Mouse (Mus musculus): ENCODE measurements around the gene Tra2a. TPM values are rescaled to one million over a fixed set of nuclear protein-coding genes. Genes with fewer than 3 reads are reported as not detected.

Tra2a gene
- polyA plus RNA-seq, 1 experiment from 2014 or later = 58.0 TPM

- H3K4me2 ChIP-seq (ENCODE audit: low read length) = no peak overlapping the region
- ATAC-seq (ENCODE audit: low FRiP score, low TSS enrichment) (no peak), DNase-seq (no peak)
Measured at GRCm38 (mm10) chr6:49225728-49226123, 38.1 kb downstream of the Tra2a start.

GRCm38 (mm10) chr6:49224923-49225727 is 38.7 kb downstream of the Tra2a start:
- Histone ChIP-seq H3K27me3 (ENCODE audit: control insufficient read depth, insufficient read depth, low read length) (no peaks in the 10 kb centered on the region), H3K36me3 (ENCODE audit: control insufficient read depth, insufficient read depth, low read length) (no peaks in the 10 kb centered on the region), H3K4me1 (ENCODE audit: control insufficient read depth, insufficient read depth, low read length) (no peaks in the 10 kb centered on the region), H3K9me3 (ENCODE audit: control insufficient read depth, low read length) (no peaks in the 10 kb centered on the region), H3K27ac (replicated peaks; ENCODE audit: low read depth, low read length) (no peak overlapping the region), H3K9ac (replicated peaks; ENCODE audit: low read length) (no peak overlapping the region), H3K4me2 (ENCODE audit: low read length) (no peak overlapping the region), H3K4me3 (replicated peaks; ENCODE audit: low read depth, low read length) (no peak overlapping the region)
- ATAC-seq (ENCODE audit: low FRiP score, low TSS enrichment) = no peak
- no peak for DNase-seq
- WGBS = 77% methylated on average over 11 of the region's 11 CpGs

More at GRCm38 (mm10) chr6:49225728-49226123, 38.1 kb downstream of the Tra2a start:
- H3K36me3 ChIP-seq (ENCODE audit: control insufficient read depth, insufficient read depth, low read length) = no peaks in the 10 kb centered on the region
- no peak overlapping the region for H3K4me3 ChIP-seq (replicated peaks; ENCODE audit: low read depth, low read length)
- no peak overlapping the region for H3K27ac ChIP-seq (replicated peaks; ENCODE audit: low read depth, low read length)
- no peak overlapping the region for H3K9ac ChIP-seq (replicated peaks; ENCODE audit: low read length)
- no peaks in the 10 kb centered on the region for H3K9me3 ChIP-seq (ENCODE audit: control insufficient read depth, low read length)
- H3K27me3 ChIP-seq (ENCODE audit: control insufficient read depth, insufficient read depth, low read length) = no peaks in the 10 kb centered on the region
- H3K4me1 ChIP-seq (ENCODE audit: control insufficient read depth, insufficient read depth, low read length) = no peaks in the 10 kb centered on the region
- 92% methylated on average over 3 of the region's 3 CpGs for WGBS

- WGBS = 2% methylated on average over 7 of the region's 7 CpGs
- Histone ChIP-seq H3K27ac (replicated peaks; ENCODE audit: low read depth, low read length) (no peak overlapping the region), H3K9me3 (ENCODE audit: control insufficient read depth, low read length) (no peaks in the 10 kb centered on the region), H3K4me1 (ENCODE audit: control insufficient read depth, insufficient read depth, low read length) (peaks cover 3% of the 10 kb centered on the region; the same call in 1 of the 2 replicates), H3K4me2 (ENCODE audit: low read length) (no peak overlapping the region), H3K4me3 (replicated peaks; ENCODE audit: low read depth, low read length) (no peak overlapping the region), H3K36me3 (ENCODE audit: control insufficient read depth, insufficient read depth, low read length) (no peaks in the 10 kb centered on the region), H3K27me3 (ENCODE audit: control insufficient read depth, insufficient read depth, low read length) (no peaks in the 10 kb centered on the region), H3K9ac (replicated peaks; ENCODE audit: low read length) (no peak overlapping the region)
- DNase-seq = no peak
- no peak for ATAC-seq (ENCODE audit: low FRiP score, low TSS enrichment)
Measured at GRCm38 (mm10) chr6:49221906-49222305, 41.9 kb downstream of the Tra2a start.

- no peak overlapping the region for H3K4me3 ChIP-seq (replicated peaks; ENCODE audit: low read depth, low read length)
- no peak overlapping the region for H3K27ac ChIP-seq (replicated peaks; ENCODE audit: low read depth, low read length)
- WGBS = 2% methylated on average over 16 of the region's 16 CpGs
- no peak for ATAC-seq (ENCODE audit: low FRiP score, low TSS enrichment)
- H3K4me1 ChIP-seq (ENCODE audit: control insufficient read depth, insufficient read depth, low read length) = peaks cover 3% of the 10 kb centered on the region; the same call in 1 of the 2 replicates
- peak overlapping the region; percentile 35 for H3K4me2 ChIP-seq (ENCODE audit: low read length)
- H3K36me3 ChIP-seq (ENCODE audit: control insufficient read depth, insufficient read depth, low read length) = no peaks in the 10 kb centered on the region
- no peak for DNase-seq
- H3K9me3 ChIP-seq (ENCODE audit: control insufficient read depth, low read length) = no peaks in the 10 kb centered on the region
- H3K9ac ChIP-seq (replicated peaks; ENCODE audit: low read length) = no peak overlapping the region
- H3K27me3 ChIP-seq (ENCODE audit: control insufficient read depth, insufficient read depth, low read length) = no peaks in the 10 kb centered on the region
Measured at GRCm38 (mm10) chr6:49219920-49220604, 43.8 kb downstream of the Tra2a start.

GRCm38 (mm10) chr6:49219001-49219560 is 44.8 kb downstream of the Tra2a start:
- Histone ChIP-seq H3K4me3 (replicated peaks; ENCODE audit: low read depth, low read length) (no peak overlapping the region), H3K9ac (replicated peaks; ENCODE audit: low read length) (no peak overlapping the region), H3K27me3 (ENCODE audit: control insufficient read depth, insufficient read depth, low read length) (no peaks in the 10 kb centered on the region), H3K9me3 (ENCODE audit: control insufficient read depth, low read length) (no peaks in the 10 kb centered on the region), H3K36me3 (ENCODE audit: control insufficient read depth, insufficient read depth, low read length) (no peaks in the 10 kb centered on the region), H3K4me1 (ENCODE audit: control insufficient read depth, insufficient read depth, low read length) (peaks cover 3% of the 10 kb centered on the region; the same call in 1 of the 2 replicates), H3K27ac (replicated peaks; ENCODE audit: low read depth, low read length) (no peak overlapping the region), H3K4me2 (ENCODE audit: low read length) (no peak overlapping the region)
- WGBS = 8% methylated on average over 4 of the region's 4 CpGs
- ATAC-seq (ENCODE audit: low FRiP score, low TSS enrichment) (no peak), DNase-seq (no peak)

- H3K27me3 ChIP-seq (ENCODE audit: control insufficient read depth, insufficient read depth, low read length) = no peaks in the 10 kb centered on the region
- DNase-seq (peak; percentile 47), ATAC-seq (ENCODE audit: low FRiP score, low TSS enrichment) (no peak)
- peak overlapping the region; percentile 79 for H3K4me2 ChIP-seq (ENCODE audit: low read length)
- H3K4me3 ChIP-seq (replicated peaks; ENCODE audit: low read depth, low read length) = peak overlapping the region; percentile 55
- no peak overlapping the region for H3K9ac ChIP-seq (replicated peaks; ENCODE audit: low read length)
- under 1% methylated on average over 31 of the region's 31 CpGs for WGBS
- H3K27ac ChIP-seq (replicated peaks; ENCODE audit: low read depth, low read length) = no peak overlapping the region
- H3K9me3 ChIP-seq (ENCODE audit: control insufficient read depth, low read length) = no peaks in the 10 kb centered on the region
- no peaks in the 10 kb centered on the region for H3K36me3 ChIP-seq (ENCODE audit: control insufficient read depth, insufficient read depth, low read length)
- H3K4me1 ChIP-seq (ENCODE audit: control insufficient read depth, insufficient read depth, low read length) = peaks cover 3% of the 10 kb centered on the region; the same call in 1 of the 2 replicates
Measured at GRCm38 (mm10) chr6:49218275-49218802, 45.5 kb downstream of the Tra2a start.

- Histone ChIP-seq H3K4me1 (ENCODE audit: control insufficient read depth, insufficient read depth, low read length) (peaks cover 6% of the 10 kb centered on the region), H3K36me3 (ENCODE audit: control insufficient read depth, insufficient read depth, low read length) (no peaks in the 10 kb centered on the region), H3K27ac (replicated peaks; ENCODE audit: low read depth, low read length) (peak overlapping the region; percentile 87), H3K4me2 (ENCODE audit: low read length) (peak overlapping the region; percentile 79), H3K4me3 (replicated peaks; ENCODE audit: low read depth, low read length) (peak overlapping the region; percentile 55), H3K9ac (replicated peaks; ENCODE audit: low read length) (peak overlapping the region; percentile 59), H3K27me3 (ENCODE audit: control insufficient read depth, insufficient read depth, low read length) (no peaks in the 10 kb centered on the region), H3K9me3 (ENCODE audit: control insufficient read depth, low read length) (no peaks in the 10 kb centered on the region)
- WGBS = under 1% methylated on average over 56 of the region's 56 CpGs
- ATAC-seq (ENCODE audit: low FRiP score, low TSS enrichment) (peak; percentile 94), DNase-seq (peak; percentile 98)
Measured at GRCm38 (mm10) chr6:49217581-49218274, 46.1 kb downstream of the Tra2a start.

GRCm38 (mm10) chr6:49216811-49217542 is 46.9 kb downstream of the Tra2a start:
- WGBS = 2% methylated on average over 11 of the region's 11 CpGs
- Histone ChIP-seq H3K36me3 (ENCODE audit: control insufficient read depth, insufficient read depth, low read length) (no peaks in the 10 kb centered on the region), H3K4me3 (replicated peaks; ENCODE audit: low read depth, low read length) (peak overlapping the region; percentile 55), H3K4me1 (ENCODE audit: control insufficient read depth, insufficient read depth, low read length) (peaks cover 14% of the 10 kb centered on the region), H3K9ac (replicated peaks; ENCODE audit: low read length) (peak overlapping the region; percentile 59), H3K9me3 (ENCODE audit: control insufficient read depth, low read length) (no peaks in the 10 kb centered on the region), H3K4me2 (ENCODE audit: low read length) (peak overlapping the region; percentile 82), H3K27me3 (ENCODE audit: control insufficient read depth, insufficient read depth, low read length) (no peaks in the 10 kb centered on the region), H3K27ac (replicated peaks; ENCODE audit: low read depth, low read length) (peak overlapping the region; percentile 87)
- no peak for ATAC-seq (ENCODE audit: low FRiP score, low TSS enrichment)
- DNase-seq = no peak
